Mouse (Mus musculus) lung, postnatal 0 days (tissue): ENCODE data around the gene Smbd1. TPM values are rescaled to one million over a fixed set of nuclear protein-coding genes. Genes with fewer than 3 reads are reported as not detected.
A peak's percentile ranks its signal among the peaks of the same experiment; 100 is the strongest.

Experiments used
- ATAC-seq: fragments of 200-750 bp; cut with Nextera tagmentation; 2 replicates; pipeline ENCODE4 v1.8.0; 2017; ENCODE audit warnings: moderate library complexity
- DNase-seq: peaks from one replicate; pipeline ENCODE4 v3.0.0-alpha.2; 2016; ENCODE audit warnings: low spot score
- H3K27ac ChIP-seq: fragments of 300-500 bp; sonication (generic); 2 replicates; pipeline ENCODE4 v1.5.1; 2014; ENCODE audit warnings: antibody characterized with exemption, mild to moderate bottlenecking, low read length, mixed read lengths
- H3K27me3 ChIP-seq: fragments of 300-500 bp; sonication (generic); replicated peaks from 2 replicates; pipeline ENCODE4 v1.6.1; 2014; ENCODE audit warnings: low read length, mixed read lengths; ENCODE audit not compliant: insufficient read depth
- H3K36me3 ChIP-seq: fragments of 300-500 bp; sonication (generic); 2 replicates; pipeline ENCODE4 v1.6.1; 2014; ENCODE audit warnings: low read length, mixed read lengths; ENCODE audit not compliant: insufficient read depth
- H3K4me1 ChIP-seq: fragments of 300-500 bp; sonication (generic); 2 replicates; pipeline ENCODE4 v1.6.1; 2014; ENCODE audit warnings: antibody characterized with exemption, low read depth, low read length, mixed read lengths; ENCODE audit not compliant: insufficient read depth
- H3K4me2 ChIP-seq: fragments of 300-500 bp; sonication (generic); replicated peaks from 2 replicates; pipeline ENCODE4 v1.6.1; 2014; ENCODE audit warnings: low read depth, mild to moderate bottlenecking, low read length, moderate library complexity, mixed read lengths
- H3K4me3 ChIP-seq: fragments of 300-500 bp; sonication (generic); 2 replicates; pipeline ENCODE4 v1.5.1; 2014; ENCODE audit warnings: low read depth, low read length
- H3K9ac ChIP-seq: fragments of 300-500 bp; sonication (generic); replicated peaks from 2 replicates; pipeline ENCODE4 v1.6.1; 2014; ENCODE audit warnings: low read depth, mild to moderate bottlenecking
- H3K9me3 ChIP-seq: fragments of 300-500 bp; sonication (generic); 2 replicates; pipeline ENCODE4 v1.6.1; 2016; ENCODE audit warnings: low read length, mixed read lengths
- CTCF ChIP-seq: IDR thresholded peaks from 2 replicates; pipeline ENCODE4 v1.5.1; 2016; ENCODE audit warnings: antibody characterized with exemption, mild to moderate bottlenecking
- EP300 ChIP-seq: IDR thresholded peaks from 2 replicates; pipeline ENCODE4 v1.6.1; 2016; ENCODE audit warnings: antibody characterized with exemption, mild to moderate bottlenecking, control low read depth
- WGBS: fragments of 180-500 bp; shearing (Covaris S2); extraction: QIAGEN DNeasy Blood & Tissue Kit; methylation state at CpG from one replicate; pipeline ENCODE4 v1.1.7; 2014; 5-methylcytosine and 5-hydroxymethylcytosine counted together
- polyA plus RNA-seq: library from polyadenylated mRNA; unstranded; fragments of >200 nt; fragmentation: Nextera tagmentation; extraction: Ambion mirVana; gene quantifications from 2 replicates; pipeline ENCODE4 v1.2.1, GENCODE M21; 2015

Gene Smbd1
- polyA plus RNA-seq, 1 experiment from 2014 or later = 3.0 TPM

DNA sequence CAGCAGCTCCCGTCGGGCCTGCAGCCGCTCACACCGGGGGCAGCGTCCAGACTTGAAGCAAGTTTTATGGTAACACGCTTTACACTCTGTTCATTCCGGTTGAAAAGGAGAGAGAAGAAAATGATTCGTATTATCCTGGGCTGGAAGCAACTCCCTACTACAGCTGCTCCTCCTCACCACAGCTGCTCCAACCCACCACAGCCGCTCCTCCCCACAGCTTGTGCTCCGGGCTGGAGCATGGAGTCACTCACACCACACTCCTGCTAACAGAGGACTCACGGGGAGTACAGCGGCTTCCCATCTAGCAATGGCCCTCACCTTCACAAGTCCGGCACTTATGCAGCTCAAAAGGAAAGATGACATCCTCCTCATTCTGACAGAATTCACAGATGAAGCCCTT, 13.8 kb upstream of the Smbd1 start:
- Histone ChIP-seq H3K9ac (no peak overlapping the region), H3K4me2 (no peak overlapping the region), H3K4me1 (peaks cover 3% of the 10 kb centered on the region), H3K36me3 (peaks cover 30% of the 10 kb centered on the region; the same call in 1 of the 2 replicates), H3K27ac (no peak overlapping the region), H3K9me3 (no peaks in the 10 kb centered on the region), H3K4me3 (no peak overlapping the region), H3K27me3 (no peaks in the 10 kb centered on the region)
- no peak for TF ChIP-seq EP300
- TF ChIP-seq CTCF = no peak
- DNase-seq (no peak), ATAC-seq (no peak)
- 90% methylated on average over 13 of the region's 13 CpGs for WGBS

- no peak overlapping the region for H3K4me2 ChIP-seq
Measured at GRCm38 (mm10) chr16:32823487-32823886, 13.2 kb upstream of the Smbd1 start.

DNA sequence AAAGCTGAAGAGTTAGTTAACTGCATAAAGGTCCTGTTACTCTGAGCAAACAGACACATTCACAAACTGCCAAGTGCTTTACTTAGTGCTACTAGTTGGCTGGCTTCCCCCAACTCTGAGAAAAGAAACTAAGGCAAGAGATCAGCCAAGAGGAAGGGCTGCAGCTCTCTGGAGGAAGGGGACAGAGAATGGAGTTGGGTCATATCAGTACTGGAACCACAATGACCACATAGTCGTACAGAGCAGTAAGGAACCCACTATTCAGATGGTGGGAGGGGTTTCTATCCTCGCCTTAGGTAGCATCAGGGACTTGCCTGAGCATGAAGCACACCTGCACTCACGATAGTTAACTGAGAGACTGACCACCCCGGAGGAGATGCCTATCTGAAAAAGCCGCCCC, 12.6 kb upstream of the Smbd1 start:
- no peaks in the 10 kb centered on the region for H3K27me3 ChIP-seq
- H3K4me3 ChIP-seq = no peak overlapping the region
- H3K9me3 ChIP-seq = no peaks in the 10 kb centered on the region
- ATAC-seq (no peak), DNase-seq (no peak)
- WGBS = 71% methylated on average over 5 of the region's 5 CpGs
- TF ChIP-seq EP300 = no peak
- no peak overlapping the region for H3K9ac ChIP-seq
- peak overlapping the region; percentile 80 for H3K27ac ChIP-seq
- peaks cover 3% of the 10 kb centered on the region for H3K4me1 ChIP-seq
- peaks cover 24% of the 10 kb centered on the region; the same call in 1 of the 2 replicates for H3K36me3 ChIP-seq
- no peak overlapping the region for H3K4me2 ChIP-seq

More at GRCm38 (mm10) chr16:32823487-32823886, 13.2 kb upstream of the Smbd1 start:
- H3K36me3 ChIP-seq = peaks cover 28% of the 10 kb centered on the region; the same call in 1 of the 2 replicates
- no peak overlapping the region for H3K4me3 ChIP-seq
- no peak overlapping the region; the same call in 1 of the 2 replicates for H3K27ac ChIP-seq
- ATAC-seq (no peak), DNase-seq (no peak)
- no peaks in the 10 kb centered on the region for H3K9me3 ChIP-seq
- no peak overlapping the region for H3K9ac ChIP-seq
- no peaks in the 10 kb centered on the region for H3K27me3 ChIP-seq
- H3K4me1 ChIP-seq = peaks cover 3% of the 10 kb centered on the region
- 75% methylated on average over 8 of the region's 8 CpGs for WGBS
- TF ChIP-seq EP300 (no peak), CTCF (no peak)

DNA sequence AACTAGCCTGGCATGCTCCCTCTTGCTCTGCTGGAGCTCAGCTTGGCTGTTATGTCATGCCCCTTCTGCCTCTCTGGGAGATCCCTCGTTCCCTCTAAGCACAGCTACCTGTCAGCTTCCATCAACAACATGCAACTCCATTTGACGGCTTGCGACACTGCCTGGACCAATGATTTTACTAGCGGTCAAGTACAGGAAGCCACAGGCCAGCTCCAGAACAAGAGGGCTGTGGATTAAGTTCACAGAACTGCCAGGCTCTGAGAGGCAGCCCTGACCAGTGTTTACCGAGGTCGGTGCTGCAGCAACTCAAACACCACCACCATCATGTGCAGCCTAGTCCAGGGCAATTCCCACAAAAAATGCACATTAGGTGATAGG, 12.2 kb upstream of the Smbd1 start:
- peaks cover 20% of the 10 kb centered on the region; the same call in 1 of the 2 replicates for H3K36me3 ChIP-seq
- H3K4me3 ChIP-seq = no peak overlapping the region
- ATAC-seq (peak; percentile 72), DNase-seq (peak; percentile 57)
- H3K27ac ChIP-seq = peak overlapping the region; percentile 80
- TF ChIP-seq CTCF = no peak
- no peak for TF ChIP-seq EP300
- 0 out of 2 replicates have a peak overlapping the region, but pooled peaks have one; percentile 11 for H3K4me2 ChIP-seq
- no peaks in the 10 kb centered on the region for H3K9me3 ChIP-seq
- H3K9ac ChIP-seq = no peak overlapping the region
- no peaks in the 10 kb centered on the region for H3K27me3 ChIP-seq
- WGBS = 35% methylated on average over 6 of the region's 6 CpGs
- peaks cover 3% of the 10 kb centered on the region for H3K4me1 ChIP-seq

DNA sequence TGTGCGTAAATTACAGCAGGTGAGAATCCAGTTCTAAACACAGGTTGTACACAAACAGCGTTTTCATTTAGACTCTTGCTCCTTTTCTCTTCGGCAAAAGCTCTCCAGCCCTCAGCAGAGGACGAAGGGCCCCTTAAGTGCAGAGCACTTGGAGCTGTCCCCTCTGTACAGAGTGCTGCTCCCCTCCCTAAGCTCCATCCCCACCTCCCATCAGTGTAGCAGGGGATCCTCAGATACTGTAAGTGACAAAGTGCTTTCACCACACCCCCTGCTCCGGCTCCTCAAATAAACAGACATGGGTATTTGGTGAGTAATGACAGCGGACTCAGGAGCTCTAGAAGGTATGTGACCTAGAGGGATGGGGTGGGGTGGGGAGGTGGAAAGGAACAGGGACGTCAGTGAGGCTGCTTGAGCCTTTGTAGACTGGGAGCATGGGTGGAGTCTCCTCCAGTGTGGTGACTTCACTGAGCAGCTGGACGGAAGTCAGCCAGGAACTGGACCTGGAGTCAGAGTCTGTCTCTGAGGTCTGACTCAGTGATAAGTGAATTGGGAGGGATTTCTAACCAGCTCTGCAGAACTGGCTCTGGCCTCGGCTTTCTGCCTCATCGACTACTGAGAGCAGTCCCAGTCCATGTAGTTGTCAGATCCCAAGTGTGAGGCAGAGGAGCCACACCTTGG, 11.6 kb upstream of the Smbd1 start:
- TF ChIP-seq CTCF (no peak), EP300 (peak; percentile 45; the same call in 1 of the 2 replicates)
- 29% methylated on average over 10 of the region's 10 CpGs for WGBS
- DNase-seq (peak; percentile 88), ATAC-seq (peak; percentile 93)
- Histone ChIP-seq H3K4me2 (0 out of 2 replicates have a peak overlapping the region, but pooled peaks have one; percentile 11), H3K9me3 (no peaks in the 10 kb centered on the region), H3K36me3 (peaks cover 19% of the 10 kb centered on the region; the same call in 1 of the 2 replicates), H3K9ac (0 out of 2 replicates have a peak overlapping the region, but pooled peaks have one; percentile 8), H3K4me3 (no peak overlapping the region), H3K4me1 (peaks cover 3% of the 10 kb centered on the region), H3K27ac (peak overlapping the region; percentile 80), H3K27me3 (no peaks in the 10 kb centered on the region)

- Histone ChIP-seq H3K4me3 (no peak overlapping the region), H3K36me3 (no peaks in the 10 kb centered on the region), H3K4me2 (no peak overlapping the region), H3K9ac (no peak overlapping the region), H3K27ac (no peak overlapping the region), H3K9me3 (no peaks in the 10 kb centered on the region), H3K27me3 (no peaks in the 10 kb centered on the region), H3K4me1 (peaks cover 3% of the 10 kb centered on the region)
- DNase-seq (no peak), ATAC-seq (no peak)
- TF ChIP-seq CTCF = no peak
- no peak for TF ChIP-seq EP300
- 63% methylated on average over 5 of the region's 5 CpGs for WGBS
Measured at GRCm38 (mm10) chr16:32818441-32818840, 8.2 kb upstream of the Smbd1 start.
